ENCODE assay signal across 9 mouse cellular contexts in the genomic region with DNA sequence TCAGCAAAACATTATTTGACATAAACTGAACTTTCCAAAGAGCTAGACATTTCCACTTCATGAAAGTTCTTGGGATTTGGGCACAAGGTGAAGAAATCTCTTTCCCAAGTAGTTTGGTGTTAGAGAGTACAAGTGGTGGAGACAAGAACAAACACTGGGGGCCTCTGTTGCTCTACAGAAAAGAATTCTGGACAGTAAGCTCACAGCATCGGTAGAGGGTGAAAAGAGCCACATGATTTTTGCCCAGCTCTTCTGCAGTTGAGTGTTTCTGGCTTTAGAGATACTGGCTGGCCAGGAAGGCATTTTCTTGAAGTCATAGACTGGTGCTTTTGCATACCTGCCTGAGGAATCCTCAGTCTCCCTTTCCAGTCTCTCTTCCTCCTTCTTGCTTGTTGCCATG.
DNase-seq lines count a peak whose midpoint lies in the region; ATAC-seq and TF ChIP-seq lines count a peak whose summit lies in the region.
"Had no signal": no experiment of that assay in that cellular context is flagged by ENCODE, and none has a peak within 500 bp of the region (broad histone marks: within the 10 kb centered on the region; RNA-seq: fewer than 3 reads in every experiment).

No protein-coding gene starts in this region.

- no peak overlapping the region for H3K4me2 ChIP-seq in forebrain, postnatal 0 days (ENCODE audit: low read depth)
- H3K4me2 ChIP-seq in forebrain, embryonic 11.5 days (ENCODE audit: low read depth, low read length, severe bottlenecking), result no peak overlapping the region
- H3K4me2 ChIP-seq in hindbrain, embryonic 16.5 days (ENCODE audit: low read length), result no peak overlapping the region
- H3K4me2 ChIP-seq: liver, embryonic 12.5 days had no signal

- WGBS in forebrain, postnatal 0 days, result 3% methylated on average over 1 of the region's 1 CpGs
- WGBS in forebrain, embryonic 11.5 days, result 30% methylated on average over 1 of the region's 1 CpGs
- WGBS in hindbrain, embryonic 16.5 days, result 14% methylated on average over 1 of the region's 1 CpGs

- no peak overlapping the region for H3K27ac ChIP-seq in forebrain, postnatal 0 days (ENCODE audit: low read depth, low read length)
- no peak overlapping the region for H3K27ac ChIP-seq in forebrain, embryonic 11.5 days (ENCODE audit: low read depth, low read length)
- no peak overlapping the region for H3K27ac ChIP-seq in hindbrain, embryonic 16.5 days (ENCODE audit: low read depth, low read length)
- H3K27ac ChIP-seq: liver, embryonic 12.5 days had no signal

- intact Hi-C loops in heart, postnatal 36 days (cut with DNase I), result loop anchor here (5.0 kb wide), 2 partner anchors 229 to 1014 kb away; no protein-coding TSS in a partner anchor

- no peak overlapping the region for H3K9ac ChIP-seq in forebrain, postnatal 0 days
- H3K9ac ChIP-seq in forebrain, embryonic 11.5 days (ENCODE audit: low read length), result no peak overlapping the region
- no peak overlapping the region for H3K9ac ChIP-seq in hindbrain, embryonic 16.5 days (ENCODE audit: low read depth, low read length)
- H3K9ac ChIP-seq: liver, embryonic 12.5 days had no signal

- H3K9me3 ChIP-seq in forebrain, postnatal 0 days (ENCODE audit: low read length), result no peaks in the 10 kb centered on the region
- no peaks in the 10 kb centered on the region for H3K9me3 ChIP-seq in forebrain, embryonic 11.5 days (ENCODE audit: control insufficient read depth, low read length)
- H3K9me3 ChIP-seq in hindbrain, embryonic 16.5 days (ENCODE audit: control insufficient read depth, low read length), result no peaks in the 10 kb centered on the region
- H3K9me3 ChIP-seq: liver, embryonic 12.5 days had no signal

- H3K4me1 ChIP-seq in forebrain, postnatal 0 days (ENCODE audit: insufficient read depth), result no peaks in the 10 kb centered on the region
- no peaks in the 10 kb centered on the region for H3K4me1 ChIP-seq in forebrain, embryonic 11.5 days (replicated peaks; ENCODE audit: control insufficient read depth, insufficient read depth, low read length)
- H3K4me1 ChIP-seq in hindbrain, embryonic 16.5 days (ENCODE audit: control insufficient read depth, insufficient read depth, low read depth, low read length), result no peaks in the 10 kb centered on the region
- H3K4me1 ChIP-seq: liver, embryonic 12.5 days had no signal

- DNase-seq in forebrain, postnatal 0 days, result peak; percentile 74
- no peak for DNase-seq in forebrain, embryonic 11.5 days (ENCODE audit: low spot score)
- DNase-seq in left cerebral cortex, adult 18-20 months (ENCODE audit: low spot score in 2 of 2), result peak; percentile 3 to 15
- DNase-seq in left cerebral cortex, adult 8-10 months (ENCODE audit: low spot score in 2 of 2), result no peak
- peak; percentile 71 for DNase-seq in brain, adult 2 months (ENCODE audit: low read depth, low spot score)
- DNase-seq in heart, postnatal 36 days, result no peak

- TF ChIP-seq CTCF in forebrain, postnatal 0 days (IDR thresholded peaks at IDR 0.05; ENCODE audit: low read depth), result peak; percentile 77

- peak; percentile 83 for ATAC-seq in forebrain, postnatal 0 days
- ATAC-seq in forebrain, embryonic 11.5 days (replicated peaks; ENCODE audit: low FRiP score), result no peak
- peak; percentile 80 for ATAC-seq in hindbrain, embryonic 16.5 days
- ATAC-seq in monocyte, adult 5-6 weeks (replicated peaks; ENCODE audit: insufficient number of reproducible peaks, low FRiP score, low TSS enrichment, poor library complexity, severe bottlenecking), result no peak
- ATAC-seq: liver, embryonic 12.5 days had no signal

- H3K4me3 ChIP-seq in forebrain, postnatal 0 days (ENCODE audit: low read depth, low read length), result no peak overlapping the region
- no peak overlapping the region for H3K4me3 ChIP-seq in forebrain, embryonic 11.5 days (ENCODE audit: low read depth, low read length)
- no peak overlapping the region for H3K4me3 ChIP-seq in hindbrain, embryonic 16.5 days (ENCODE audit: low read length)
- H3K4me3 ChIP-seq: liver, embryonic 12.5 days had no signal

- no peaks in the 10 kb centered on the region for H3K27me3 ChIP-seq in forebrain, postnatal 0 days (ENCODE audit: insufficient read depth, low read length)
- no peaks in the 10 kb centered on the region for H3K27me3 ChIP-seq in forebrain, embryonic 11.5 days (ENCODE audit: control insufficient read depth, insufficient read depth, low read length)
- no peaks in the 10 kb centered on the region for H3K27me3 ChIP-seq in hindbrain, embryonic 16.5 days (replicated peaks; ENCODE audit: control insufficient read depth, insufficient read depth, low read length)
- H3K27me3 ChIP-seq: liver, embryonic 12.5 days had no signal

- no peaks in the 10 kb centered on the region for H3K36me3 ChIP-seq in forebrain, postnatal 0 days (ENCODE audit: insufficient read depth)
- no peaks in the 10 kb centered on the region for H3K36me3 ChIP-seq in forebrain, embryonic 11.5 days (ENCODE audit: control insufficient read depth, insufficient read depth, low read length)
- H3K36me3 ChIP-seq in hindbrain, embryonic 16.5 days (ENCODE audit: control insufficient read depth, insufficient read depth, low read length), result no peaks in the 10 kb centered on the region
- H3K36me3 ChIP-seq: liver, embryonic 12.5 days had no signal

Comparison
In these comparisons a context has a peak if more than half of its experiments do, and no peak if none do; other contexts are left out.
1. ATAC-seq: peak in forebrain, postnatal 0 days (single experiment) and hindbrain, embryonic 16.5 days (single experiment); none in forebrain, embryonic 11.5 days (single experiment) and monocyte, adult 5-6 weeks (single experiment).
2. DNase-seq: peak in forebrain, postnatal 0 days (single experiment), left cerebral cortex, adult 18-20 months (2 of 2) and brain, adult 2 months (single experiment); none in forebrain, embryonic 11.5 days (single experiment), left cerebral cortex, adult 8-10 months (0 of 2) and heart, postnatal 36 days (0 of 2).